Mouse (Mus musculus): ENCODE results near the gene Phc3.

The Phc3 gene

GRCm38 (mm10) chr3:30976991-30977603 lies 7.9 kb upstream of the Phc3 start:
- DNase-seq (ENCODE audit: low spot score), result no peak

- DNase-seq (ENCODE audit: low spot score), result peak; percentile 77
Measured at GRCm38 (mm10) chr3:30975102-30975754, 6.0 kb upstream of the Phc3 start.

GRCm38 (mm10) chr3:30968531-30969092 lies 603 bp downstream of the Phc3 start:
- peak; percentile 66 for DNase-seq (ENCODE audit: low spot score)

GRCm38 (mm10) chr3:30965644-30966043 lies 3.6 kb downstream of the Phc3 start:
- no peak for DNase-seq (ENCODE audit: low spot score)

GRCm38 (mm10) chr3:30964216-30964615 lies 5.0 kb downstream of the Phc3 start:
- DNase-seq (ENCODE audit: low spot score), result no peak

- no peak for DNase-seq (ENCODE audit: low spot score)
Measured at GRCm38 (mm10) chr3:30963100-30963499, 6.1 kb downstream of the Phc3 start.

GRCm38 (mm10) chr3:30959868-30960831 lies 9.1 kb downstream of the Phc3 start:
- peak; percentile 58 for DNase-seq (ENCODE audit: low spot score)

GRCm38 (mm10) chr3:30958709-30959108 lies 10.5 kb downstream of the Phc3 start:
- no peak for DNase-seq (ENCODE audit: low spot score)

- DNase-seq (ENCODE audit: low spot score), result no peak
Measured at GRCm38 (mm10) chr3:30956327-30956726, 12.9 kb downstream of the Phc3 start.

- DNase-seq (ENCODE audit: low spot score), result no peak
Measured at GRCm38 (mm10) chr3:30952273-30953070, 16.7 kb downstream of the Phc3 start.

- DNase-seq (ENCODE audit: low spot score), result no peak
Measured at GRCm38 (mm10) chr3:30951652-30952051, 17.6 kb downstream of the Phc3 start.

GRCm38 (mm10) chr3:30934384-30934783 lies 34.8 kb downstream of the Phc3 start:
- DNase-seq (ENCODE audit: low spot score), result peak; percentile 15

- DNase-seq (ENCODE audit: low spot score), result peak; percentile 23
Measured at GRCm38 (mm10) chr3:30929828-30930227, 39.4 kb downstream of the Phc3 start.

GRCm38 (mm10) chr3:30927664-30928063 lies 41.6 kb downstream of the Phc3 start:
- no peak for DNase-seq (ENCODE audit: low spot score)

- DNase-seq (ENCODE audit: low spot score), result no peak
Measured at GRCm38 (mm10) chr3:30917160-30917559, 52.1 kb downstream of the Phc3 start.

- no peak for DNase-seq (ENCODE audit: low spot score)
Measured at GRCm38 (mm10) chr3:30904658-30905057, 64.6 kb downstream of the Phc3 start.

- DNase-seq (ENCODE audit: low spot score), result no peak
Measured at GRCm38 (mm10) chr3:30899407-30899806, 69.8 kb downstream of the Phc3 start.

- peak; percentile 19 for DNase-seq (ENCODE audit: low spot score)
Measured at GRCm38 (mm10) chr3:30896721-30897120, 72.5 kb downstream of the Phc3 start.

GRCm38 (mm10) chr3:30889014-30889413 lies 80.2 kb downstream of the Phc3 start:
- no peak for DNase-seq (ENCODE audit: low spot score)

GRCm38 (mm10) chr3:30887449-30887848 lies 81.8 kb downstream of the Phc3 start:
- no peak for DNase-seq (ENCODE audit: low spot score)

GRCm38 (mm10) chr3:30876709-30877108 lies 92.5 kb downstream of the Phc3 start:
- no peak for DNase-seq (ENCODE audit: low spot score)

GRCm38 (mm10) chr3:30869995-30870394 lies 99.2 kb downstream of the Phc3 start:
- DNase-seq (ENCODE audit: low spot score), result peak; percentile 23

Measured in adipocyte (in vitro differentiated cells).